Mouse (Mus musculus) testis, adult 2 months (tissue): ENCODE data around the gene Ppt1. TPM values are rescaled to one million over a fixed set of nuclear protein-coding genes. Genes with fewer than 3 reads are reported as not detected.

Source experiments
- H3K27ac ChIP-seq: fragments of 200-500 bp; 2 replicates; pipeline ENCODE4 v1.5.1; 2012; ENCODE audit warnings: low read depth, low read length; ENCODE audit not compliant: control insufficient read depth, insufficient read depth
- H3K27me3 ChIP-seq: fragments of 200-500 bp; 2 replicates; pipeline ENCODE4 v1.6.1; 2012; ENCODE audit warnings: mild to moderate bottlenecking, low read length, moderate library complexity; ENCODE audit not compliant: control insufficient read depth, insufficient read depth
- H3K36me3 ChIP-seq: fragments of 200-500 bp; 2 replicates; pipeline ENCODE4 v1.6.1; 2012; ENCODE audit warnings: mild to moderate bottlenecking, low read length; ENCODE audit not compliant: control insufficient read depth, insufficient read depth
- H3K4me1 ChIP-seq: fragments of 200-500 bp; 2 replicates; pipeline ENCODE4 v1.6.1; 2012; ENCODE audit warnings: low read length; ENCODE audit not compliant: control insufficient read depth, insufficient read depth
- H3K4me3 ChIP-seq: fragments of 200-500 bp; 2 replicates; pipeline ENCODE4 v1.5.1; 2012; ENCODE audit warnings: low read depth, mild to moderate bottlenecking, low read length, moderate library complexity, mixed read lengths; ENCODE audit not compliant: control insufficient read depth
- CTCF ChIP-seq: fragments of 200-500 bp; IDR thresholded peaks from 2 replicates; pipeline ENCODE4 v1.5.1; 2012; ENCODE audit warnings: low read depth, mild to moderate bottlenecking, inconsistent platforms, low read length, moderate library complexity; ENCODE audit not compliant: control insufficient read depth, insufficient read depth, insufficient replicate concordance
- POLR2A ChIP-seq: fragments of 200-500 bp; IDR thresholded peaks from 2 replicates; pipeline ENCODE4 v1.6.1; 2012; ENCODE audit warnings: low read depth, mild to moderate bottlenecking, inconsistent platforms, low read length, moderate library complexity; ENCODE audit not compliant: control insufficient read depth
- polyA plus RNA-seq: library from polyadenylated mRNA; depleted of rRNA; stranded (reverse); fragments of >200 nt; gene quantifications from 2 replicates; pipeline ENCODE4 v1.2.3, GENCODE M21; 2012; rRNA removed

Gene Ppt1
- polyA plus RNA-seq, 1 experiment, result 122 TPM

DNA sequence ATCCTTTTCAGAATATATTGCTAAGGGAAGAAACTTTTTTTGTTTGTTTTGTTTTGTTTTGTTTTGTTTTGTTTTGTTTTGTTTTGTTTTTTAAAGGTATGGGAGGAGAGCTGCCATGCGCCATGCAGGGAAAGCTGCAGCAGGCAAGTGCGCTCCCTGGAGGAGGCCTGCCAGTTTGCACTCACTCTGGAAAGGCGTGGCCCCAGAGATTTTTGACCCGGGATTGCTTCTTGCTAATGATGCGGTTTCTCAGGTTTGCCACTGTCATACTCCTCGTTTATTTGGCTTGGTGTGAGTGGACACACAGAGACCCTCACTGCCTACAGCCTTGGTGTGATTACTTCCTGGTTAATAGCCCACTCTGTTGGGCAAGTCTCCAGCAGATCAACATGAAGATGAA, 66.1 kb downstream of the Ppt1 start:
- Histone ChIP-seq H3K36me3 (no peaks in the 10 kb centered on the region), H3K27me3 (no peaks in the 10 kb centered on the region), H3K4me3 (no peak overlapping the region), H3K4me1 (no peaks in the 10 kb centered on the region), H3K27ac (no peak overlapping the region)
- no peak for TF ChIP-seq CTCF
- TF ChIP-seq POLR2A, result no peak

DNA sequence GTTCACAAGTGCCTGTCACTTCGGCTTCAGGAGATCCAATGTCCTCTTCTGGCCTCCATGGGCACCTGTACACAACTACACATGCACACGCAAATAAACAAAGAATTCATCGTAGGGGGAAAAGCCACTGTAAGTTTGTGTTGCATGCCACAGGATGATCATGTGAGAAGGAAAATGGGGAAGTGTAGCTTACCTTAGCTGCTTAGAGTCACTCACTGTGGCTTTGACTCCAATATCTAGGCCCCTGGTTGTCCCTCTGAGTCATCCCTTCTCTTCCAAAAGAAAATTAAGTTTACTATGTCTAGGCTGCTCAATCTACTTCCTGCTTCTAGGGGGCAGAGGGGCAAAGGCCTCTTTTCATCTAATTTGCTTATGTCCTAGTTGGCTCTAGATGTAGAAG, 67.7 kb downstream of the Ppt1 start:
- Histone ChIP-seq H3K4me3 (no peak overlapping the region), H3K27ac (no peak overlapping the region), H3K27me3 (no peaks in the 10 kb centered on the region), H3K36me3 (no peaks in the 10 kb centered on the region), H3K4me1 (no peaks in the 10 kb centered on the region; the same call in 1 of the 2 replicates)
- no peak for TF ChIP-seq CTCF
- no peak for TF ChIP-seq POLR2A

DNA sequence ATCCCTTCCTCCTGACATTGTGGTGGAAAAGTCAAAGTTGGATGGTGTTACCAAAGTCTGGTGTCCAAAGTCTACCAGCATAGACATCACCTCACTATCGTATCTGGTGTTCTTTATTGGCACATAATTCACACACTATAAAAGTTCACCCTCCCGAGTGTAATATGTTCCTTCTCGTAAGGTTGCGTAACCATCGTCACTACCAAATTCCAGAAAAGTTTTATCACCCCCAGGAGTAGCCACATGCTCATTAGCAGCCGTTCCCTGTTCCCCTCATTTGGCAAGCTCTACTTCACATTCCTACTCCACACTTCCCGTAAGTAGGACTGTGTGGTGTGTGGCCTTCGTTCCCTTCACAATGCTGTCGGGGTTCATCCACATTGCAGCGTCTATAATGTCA, 69.3 kb downstream of the Ppt1 start:
- Histone ChIP-seq H3K27me3 (no peaks in the 10 kb centered on the region), H3K4me3 (no peak overlapping the region), H3K27ac (no peak overlapping the region), H3K36me3 (no peaks in the 10 kb centered on the region), H3K4me1 (peaks cover 6% of the 10 kb centered on the region)
- TF ChIP-seq POLR2A, result no peak
- TF ChIP-seq CTCF, result no peak

Other genes starting within 250 kb of the Ppt1 start
- gene 9530002B09Rik, start 147.0 kb upstream of the Ppt1 start, polyA plus RNA-seq, result 3.1 and 3.6 TPM in 2 replicates
- 47.0 and 62.4 TPM in 2 replicates for gene Cap1, start 49.8 kb downstream of the Ppt1 start, polyA plus RNA-seq
- gene Mfsd2a, start 124.9 kb downstream of the Ppt1 start, polyA plus RNA-seq, result 6.9 and 8.7 TPM in 2 replicates
- 0.44 and 0.60 TPM in 2 replicates for gene Mycl, start 159.4 kb downstream of the Ppt1 start, polyA plus RNA-seq
- 1.9 and 2.2 TPM in 2 replicates for gene Trit1, start 180.4 kb downstream of the Ppt1 start, polyA plus RNA-seq